Mouse (Mus musculus) Muller cell, postnatal 12 days (primary cell): Measurements from ENCODE around the gene Gm27021.
"Not testable (repeated sequence)": the region's sequence is repeated elsewhere in the genome, so short reads cannot be mapped to it uniquely, and the experiment has no call there.

Source experiments
- DNase-seq: peaks from one replicate; pipeline ENCODE4 v3.0.0-alpha.2; 2015; ENCODE audit errors: inconsistent ontology term

Gm27021 gene

DNA sequence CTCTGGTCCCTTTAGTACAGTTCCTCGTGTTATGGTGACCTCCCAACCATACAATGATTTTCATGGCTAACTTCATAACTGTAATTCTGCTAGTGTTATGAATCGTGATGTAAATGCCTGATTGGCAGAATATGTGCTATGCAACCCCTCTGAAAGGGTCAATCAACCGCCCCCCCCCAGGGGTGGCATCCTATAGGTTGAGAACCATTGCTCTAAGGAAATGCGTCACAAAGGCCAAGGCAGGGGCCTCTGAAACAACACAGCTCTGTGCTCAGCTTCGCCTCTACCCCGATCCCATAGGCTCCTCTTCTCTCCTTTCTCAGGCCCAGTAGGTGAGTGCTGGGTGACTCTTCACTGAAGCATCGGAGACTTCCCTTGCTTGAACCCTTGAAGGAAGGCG is 17.7 kb upstream of the Gm27021 start:
- no peak for DNase-seq

GRCm38 (mm10) chr8:120685097-120685496 is 17.2 kb upstream of the Gm27021 start:
- DNase-seq, result no peak

- DNase-seq, result no peak
Observed at GRCm38 (mm10) chr8:120684082-120684481, 16.2 kb upstream of the Gm27021 start.

GRCm38 (mm10) chr8:120683602-120684001 is 15.7 kb upstream of the Gm27021 start:
- DNase-seq, result peak; percentile 35

DNA sequence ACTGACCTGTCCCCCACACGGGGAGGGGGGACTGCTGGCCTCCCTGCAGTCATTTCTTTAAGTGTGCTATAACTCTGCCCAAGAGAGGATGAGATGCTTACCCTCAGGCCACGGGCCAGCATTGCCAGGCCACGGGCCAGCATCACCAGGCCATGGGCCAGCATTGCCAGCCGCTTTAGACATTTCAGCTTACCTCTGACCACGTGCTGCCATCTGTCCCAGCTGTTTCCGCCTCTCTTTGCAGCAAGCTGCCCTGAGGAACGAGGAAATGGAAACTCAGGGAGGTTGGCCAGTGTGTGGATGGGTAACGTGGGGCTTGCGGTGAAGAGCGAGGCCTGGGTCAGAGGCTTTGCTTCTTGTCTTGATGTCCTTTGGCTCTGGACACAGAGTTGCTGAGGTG is 13.2 kb upstream of the Gm27021 start:
- DNase-seq, result no peak

DNA sequence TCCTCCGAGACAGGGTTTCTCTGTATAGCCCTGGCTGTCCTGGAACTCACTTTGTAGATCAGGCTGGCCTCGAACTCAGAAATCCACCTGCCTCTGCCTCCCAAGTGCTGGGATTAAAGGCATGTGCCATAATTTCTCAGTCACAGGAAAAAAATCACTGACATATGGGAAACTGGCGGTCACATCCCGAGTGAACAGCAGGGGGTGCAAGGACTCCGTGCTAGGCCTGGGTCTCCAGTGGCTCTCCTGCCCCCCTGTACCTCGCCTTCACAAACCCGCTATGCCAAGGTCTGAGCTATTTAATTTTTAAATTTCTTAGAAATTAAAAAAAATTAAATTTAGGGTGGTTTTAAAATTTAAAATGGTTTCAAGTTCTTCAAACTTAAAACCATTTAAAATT is 12.5 kb upstream of the Gm27021 start:
- DNase-seq, result not testable (repeated sequence)

- DNase-seq, result no peak
Observed at GRCm38 (mm10) chr8:120679629-120680387, 11.9 kb upstream of the Gm27021 start.

GRCm38 (mm10) chr8:120678447-120678846 is 10.6 kb upstream of the Gm27021 start:
- DNase-seq, result peak; percentile 69

DNA sequence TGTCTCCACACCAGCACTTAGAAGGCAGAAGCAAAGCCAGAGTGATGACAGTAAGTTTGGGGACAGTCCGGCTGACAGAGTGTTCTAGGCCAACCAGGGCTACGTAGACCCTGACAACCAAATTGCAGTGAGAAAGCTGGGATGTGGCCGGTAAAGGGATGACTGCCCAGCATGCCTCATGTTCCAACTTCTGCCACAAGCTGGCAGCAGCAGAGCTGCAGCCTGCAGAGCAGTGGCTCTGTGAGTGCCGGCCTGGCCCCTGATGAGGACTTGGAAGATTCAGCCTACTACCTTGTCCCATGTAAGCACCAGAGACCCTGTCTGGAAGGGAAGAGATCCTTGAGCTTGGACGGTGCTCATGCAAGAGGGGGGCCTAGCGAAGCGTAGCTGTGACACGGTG is 7.8 kb upstream of the Gm27021 start:
- no peak for DNase-seq

GRCm38 (mm10) chr8:120673298-120673697 is 5.4 kb upstream of the Gm27021 start:
- DNase-seq, result no peak

- no peak for DNase-seq
Observed at GRCm38 (mm10) chr8:120672626-120673229, 4.8 kb upstream of the Gm27021 start.

DNA sequence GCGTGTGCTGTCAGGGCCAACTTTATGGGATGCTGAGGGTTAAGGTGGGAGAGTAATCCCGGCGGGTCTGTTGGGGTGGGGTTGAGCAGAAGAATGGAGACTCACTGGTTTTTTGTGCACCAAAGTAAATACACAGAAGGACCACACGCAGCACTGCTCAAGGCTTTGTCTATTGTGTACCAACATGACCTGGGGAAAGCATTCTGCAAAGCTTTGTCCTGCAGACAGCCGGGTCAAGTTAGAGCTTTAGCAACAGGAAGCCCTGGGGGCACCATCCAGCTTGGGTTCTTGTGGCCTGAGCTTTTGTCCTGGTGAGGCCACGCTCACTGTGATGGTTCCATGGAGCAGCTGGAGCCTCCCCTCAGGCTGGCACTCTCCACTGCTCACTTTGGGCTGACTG is 3.9 kb upstream of the Gm27021 start:
- peak; percentile 70 for DNase-seq

DNA sequence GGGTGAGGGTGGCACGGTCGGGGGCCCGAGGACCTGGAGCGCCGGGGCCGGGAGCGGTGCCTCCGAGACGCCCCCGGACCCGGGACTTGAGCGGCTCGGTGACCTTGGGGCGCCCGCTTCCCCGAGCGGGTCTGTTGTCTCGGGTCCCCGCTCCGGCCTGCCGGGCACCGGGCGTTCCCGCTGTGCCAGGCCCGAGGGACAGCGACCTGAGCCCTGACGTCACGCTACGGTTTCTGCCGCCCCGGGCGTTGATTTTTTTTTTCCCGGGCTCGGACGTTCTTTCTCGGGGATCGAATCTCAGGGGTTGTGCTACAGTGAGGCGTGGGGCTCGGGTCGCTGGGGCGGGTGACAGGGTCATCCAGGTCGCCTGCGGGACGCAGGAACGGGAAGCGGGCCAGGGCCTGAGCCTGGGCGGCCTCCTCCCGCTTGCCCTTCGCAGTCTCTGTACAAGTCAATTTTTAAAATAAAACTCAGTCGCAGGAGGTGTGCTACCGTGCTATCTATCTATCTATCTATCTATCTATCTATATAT is 561 bp upstream of the Gm27021 start, which contains the start of gene Emc8:
Emc8 (minus strand) TSS at position 200 of the 532 bp plus-strand sequence.
- DNase-seq, result no peak

- peak; percentile 42 for DNase-seq
Observed at GRCm38 (mm10) chr8:120666807-120667470, 940 bp downstream of the Gm27021 start.

DNA sequence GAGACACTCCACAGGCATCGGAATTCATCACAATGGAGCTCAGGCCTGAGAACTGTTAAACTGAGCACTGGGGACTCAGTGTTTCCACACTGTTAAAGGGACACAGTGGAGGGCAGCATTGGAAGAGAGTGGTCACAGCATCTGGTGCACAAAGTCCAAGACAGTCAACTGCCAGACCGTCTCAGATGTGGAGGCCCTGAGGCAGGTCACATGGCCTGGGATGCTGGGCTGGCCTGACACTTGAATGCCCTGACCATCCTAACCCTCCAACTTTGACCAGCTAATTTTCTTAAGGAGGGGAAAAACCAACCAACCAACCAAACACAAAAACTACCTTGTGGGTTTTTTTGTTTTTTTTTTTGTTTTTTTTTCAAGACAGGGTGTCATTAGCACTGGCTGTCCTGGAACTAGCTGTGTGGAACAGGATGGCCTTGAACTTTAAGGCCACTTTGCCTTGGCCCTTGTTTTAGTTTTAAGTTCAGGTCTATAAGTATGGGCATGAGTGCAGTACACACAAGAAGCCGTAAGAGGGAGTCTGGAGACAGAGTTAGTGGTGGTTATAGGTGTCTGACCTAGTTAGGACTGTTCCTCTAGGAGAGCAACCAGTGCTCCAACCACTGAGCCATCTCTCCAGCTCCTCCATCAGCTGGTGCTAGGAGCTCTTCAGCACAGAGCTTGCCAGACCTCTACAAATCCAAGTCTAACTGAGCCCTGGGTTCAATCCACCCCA is 2.0 kb downstream of the Gm27021 start:
- DNase-seq, result no peak

GRCm38 (mm10) chr8:120664566-120664965 is 3.3 kb downstream of the Gm27021 start:
- DNase-seq, result peak; percentile 31

GRCm38 (mm10) chr8:120657415-120657814 is 10.5 kb downstream of the Gm27021 start:
- no peak for DNase-seq

DNA sequence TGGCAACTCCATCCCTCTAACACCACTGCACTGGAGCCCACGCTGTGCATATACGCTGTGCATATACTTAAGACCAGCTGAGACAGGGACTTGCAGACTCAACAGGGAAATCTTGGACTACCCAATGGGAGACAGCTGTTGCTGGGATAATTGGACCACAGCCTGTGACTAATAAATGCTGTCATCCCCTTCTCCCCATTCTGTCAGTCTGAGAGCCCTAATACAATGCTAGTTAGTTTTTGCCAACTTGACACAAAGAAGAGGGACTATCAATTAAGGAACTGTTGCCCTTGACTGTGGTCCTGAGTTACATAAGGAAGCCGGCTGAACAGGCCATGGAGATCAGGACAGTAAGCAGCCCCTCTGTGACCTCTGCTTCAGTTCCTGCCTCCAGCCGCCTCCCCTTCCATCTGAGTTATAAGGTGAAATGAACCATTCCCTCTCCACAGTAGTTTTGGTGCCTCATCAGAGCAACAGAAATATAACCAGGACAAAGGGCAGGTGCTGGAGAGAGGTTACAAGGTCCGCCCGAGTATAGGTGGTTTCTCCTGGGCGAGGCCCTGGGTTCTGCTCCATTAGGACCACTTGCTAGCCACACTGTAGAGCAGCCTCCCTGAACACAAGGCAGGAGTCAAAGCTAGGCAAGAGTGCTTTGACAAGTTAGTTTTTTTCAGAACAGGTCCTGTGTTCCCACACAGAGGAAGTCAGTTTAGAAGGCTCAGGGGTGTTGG is 11.4 kb downstream of the Gm27021 start:
- DNase-seq, result peak; percentile 74

DNA sequence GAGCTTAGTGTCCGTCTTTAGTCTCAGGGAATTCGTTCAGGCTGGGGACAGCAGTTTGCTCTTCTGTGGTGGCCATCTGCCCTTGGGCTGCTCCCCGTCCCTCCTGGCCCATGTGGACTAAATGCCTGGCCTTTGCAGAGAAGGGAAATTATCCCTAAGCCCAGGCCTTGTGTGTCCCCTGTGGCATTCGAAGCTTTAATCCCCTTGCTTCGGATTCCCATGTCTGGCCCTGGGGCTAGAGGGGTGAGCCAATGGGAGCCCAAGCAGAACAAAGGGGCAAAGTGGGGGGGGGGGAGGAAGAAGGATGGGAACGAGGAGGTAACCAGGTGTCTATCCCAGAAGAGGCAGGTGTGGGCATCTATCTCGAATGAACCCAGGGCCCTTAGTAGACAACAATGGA is 20.3 kb downstream of the Gm27021 start, which contains the start of gene 1190005I06Rik:
1190005I06Rik (minus strand) TSS at position 101 of the 400 bp plus-strand sequence.
- DNase-seq, result no peak

DNA sequence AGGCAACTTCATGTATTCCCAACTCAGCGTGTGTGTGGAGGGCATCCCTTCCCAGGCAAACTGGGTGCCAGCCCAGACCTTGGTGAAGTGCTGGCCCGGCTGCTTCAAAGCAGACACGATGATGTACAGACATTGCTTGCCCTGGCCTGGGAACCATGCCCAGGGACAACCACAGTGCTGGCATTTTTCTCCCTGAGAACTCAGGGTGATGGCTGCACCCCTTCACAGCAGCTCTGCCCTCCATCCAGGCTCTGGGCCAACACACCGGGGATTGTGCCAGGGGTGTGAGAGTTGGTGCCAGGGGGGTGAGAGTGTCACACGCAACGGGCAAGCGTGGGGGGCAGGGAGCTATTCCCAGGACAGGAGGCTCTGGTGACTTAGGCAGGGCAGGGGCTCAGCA is 23.2 kb downstream of the Gm27021 start:
- DNase-seq, result peak; percentile 95

DNA sequence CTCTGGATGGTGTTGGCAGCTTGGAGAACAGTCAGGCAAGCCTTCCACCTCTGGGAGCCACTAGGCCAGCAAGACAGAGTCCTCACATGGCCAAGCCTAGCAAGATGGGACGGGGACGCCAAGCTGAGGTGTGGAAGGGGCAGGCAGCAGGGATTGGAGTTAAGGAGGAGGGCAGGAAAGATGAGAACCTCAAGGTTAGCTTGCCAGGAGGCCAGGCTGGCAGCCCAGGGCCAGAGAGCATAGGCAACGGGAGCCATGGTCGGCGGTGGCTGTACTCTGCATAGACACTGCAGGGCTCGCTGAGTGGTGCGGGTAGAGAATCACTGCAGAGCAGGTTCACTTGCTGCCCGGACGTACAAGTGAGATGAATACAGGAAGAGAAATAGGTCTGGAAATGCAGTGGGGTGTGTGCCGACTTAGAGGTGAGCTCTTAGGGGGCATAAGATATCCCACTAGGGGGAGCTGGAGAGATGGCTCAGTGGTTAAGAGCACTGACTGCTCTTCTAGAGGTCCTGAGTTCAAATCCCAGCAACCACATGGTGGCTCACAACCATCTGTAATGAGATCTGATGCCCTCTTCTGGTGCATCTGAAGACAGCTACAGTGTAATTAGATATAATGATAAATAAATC is 25.7 kb downstream of the Gm27021 start:
- DNase-seq, result no peak
